Mouse (Mus musculus) urinary bladder, adult 2 months (tissue): ENCODE results near the gene Dtd2. TPM values are rescaled to one million over a fixed set of nuclear protein-coding genes. Genes with fewer than 3 reads are reported as not detected.

Experiments
- DNase-seq: peaks from one replicate; pipeline ENCODE4 v3.0.0; 2022; ENCODE audit warnings: low spot score
- polyA plus RNA-seq: library from polyadenylated mRNA; depleted of rRNA; stranded (reverse); fragments of >200 nt; gene quantifications from 2 replicates; pipeline ENCODE4 v1.2.3, GENCODE M21; 2012; rRNA removed

Dtd2 gene
- polyA plus RNA-seq, 1 experiment, result 16.8 TPM

DNA sequence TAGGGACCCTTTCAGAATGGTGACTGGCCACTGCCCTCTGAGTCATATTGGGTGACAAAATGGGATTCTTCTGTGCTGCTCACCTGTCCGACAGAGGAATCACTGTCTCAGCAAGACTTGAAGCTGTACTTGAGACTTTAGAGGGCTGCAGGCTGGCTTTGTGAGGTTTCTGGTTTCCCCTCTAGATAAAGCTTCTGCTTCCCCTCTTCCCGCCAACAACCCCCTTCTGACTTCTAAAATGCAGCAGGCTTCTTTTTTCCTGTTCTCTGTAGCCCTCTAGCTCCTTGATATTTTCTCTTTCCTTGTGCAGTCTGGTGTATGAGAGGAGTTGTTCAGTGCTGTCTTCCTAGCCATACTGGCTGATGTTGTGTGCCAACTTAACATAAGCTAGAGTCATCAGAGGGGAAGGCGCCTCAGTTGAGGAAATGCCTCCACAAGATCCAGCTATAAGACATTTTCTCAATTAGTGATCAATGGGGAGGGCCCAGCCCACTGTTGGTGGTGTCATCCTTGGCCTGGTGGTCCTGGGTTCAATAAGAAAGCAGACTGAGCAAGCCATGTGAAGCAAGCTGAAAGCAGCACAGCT is 21.0 kb downstream of the Dtd2 start:
- no peak for DNase-seq

DNA sequence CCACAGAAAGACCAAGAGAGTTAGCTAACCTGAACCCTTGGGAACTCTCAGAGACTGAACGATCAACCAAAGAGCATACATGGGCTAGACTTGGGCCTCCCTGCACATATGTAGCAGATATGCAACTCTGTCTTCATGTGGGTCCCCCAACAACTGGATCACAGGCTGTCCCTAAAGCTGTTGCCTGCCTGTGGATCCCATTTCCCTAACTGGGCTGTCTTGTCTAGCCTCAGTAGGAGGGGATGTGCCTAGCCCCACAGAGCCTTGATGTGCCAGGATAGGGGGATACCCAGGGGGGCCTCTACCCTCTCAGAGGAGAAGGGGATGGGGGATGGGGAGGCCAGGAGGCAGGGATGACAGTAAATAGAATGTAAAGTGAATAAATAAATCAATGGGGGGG is 22.7 kb downstream of the Dtd2 start:
- no peak for DNase-seq

DNA sequence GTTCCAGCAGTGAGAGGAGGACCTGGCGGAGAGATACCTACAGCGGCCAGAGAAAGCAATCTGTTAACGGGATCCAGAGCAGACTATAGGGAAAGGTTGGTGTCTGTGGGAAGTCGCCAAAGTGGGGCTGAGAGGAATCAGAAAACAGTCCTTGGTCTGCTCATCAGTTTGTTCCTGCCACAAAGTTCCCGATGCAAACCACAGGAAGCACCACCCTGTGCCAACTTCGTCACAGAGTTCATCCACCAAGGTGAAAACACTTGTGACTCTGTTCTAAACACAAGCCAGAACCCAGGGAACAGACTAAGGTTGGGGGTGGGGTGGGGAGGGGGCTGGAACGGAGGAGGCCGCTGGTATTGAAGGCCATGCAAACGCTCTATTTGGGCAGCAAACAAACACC is 29.8 kb downstream of the Dtd2 start:
- DNase-seq, result no peak

DNA sequence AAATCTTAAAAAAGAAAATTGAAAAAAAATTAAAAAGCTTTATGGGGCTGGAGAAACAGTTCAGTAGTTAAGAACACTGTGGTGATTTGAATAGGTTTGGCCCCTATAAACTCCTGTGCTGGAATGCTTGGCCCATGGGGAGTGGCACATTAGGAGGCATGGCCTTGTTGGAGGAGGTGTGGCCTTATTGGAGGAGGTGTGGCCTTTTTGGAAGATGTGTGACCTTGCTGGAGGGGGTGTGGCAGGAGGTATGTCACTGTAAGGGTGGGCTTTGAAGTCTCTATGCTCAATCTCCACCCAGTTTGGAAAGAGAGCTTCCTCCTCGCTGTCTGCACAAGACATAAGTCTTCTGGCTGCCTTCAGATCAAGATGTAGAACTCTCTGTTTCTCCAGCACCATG is 31.9 kb downstream of the Dtd2 start:
- DNase-seq, result no peak

DNA sequence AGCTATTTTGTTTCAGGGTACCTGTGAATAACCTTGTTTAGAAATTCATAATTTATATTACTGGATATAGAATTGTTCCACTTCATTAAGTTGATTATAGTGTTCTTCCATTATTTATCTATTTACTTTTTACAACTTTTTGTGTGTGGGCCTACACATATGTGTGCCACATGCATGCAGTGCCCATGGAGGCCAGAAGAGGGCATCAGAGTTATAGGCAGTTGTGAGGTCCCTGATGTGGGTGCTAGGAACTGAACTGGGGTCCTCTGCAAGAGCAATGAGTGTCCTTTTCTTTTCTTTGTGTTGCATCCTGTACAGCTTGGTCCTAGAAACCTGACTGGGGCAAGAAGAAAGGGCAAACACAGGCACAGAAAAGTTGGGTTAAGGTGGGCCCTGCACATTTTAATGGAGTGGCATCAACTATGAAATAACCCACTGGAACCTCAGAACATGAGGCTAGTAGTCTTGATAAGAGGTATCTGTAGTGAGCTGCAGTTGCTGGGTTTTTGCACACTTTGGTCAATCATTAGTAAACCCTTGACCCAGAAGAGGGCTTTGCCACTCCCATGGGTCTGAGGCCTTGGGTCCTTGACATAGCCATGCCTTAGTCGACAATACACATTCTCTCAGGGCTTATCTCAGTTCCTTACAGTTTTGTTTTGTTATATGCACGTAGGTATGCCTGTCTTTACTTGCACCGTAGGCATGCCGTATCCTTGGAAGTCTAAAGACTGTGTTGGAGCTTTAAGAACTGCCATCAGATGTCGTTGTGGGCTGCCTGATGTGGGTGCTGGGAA is 33.8 kb downstream of the Dtd2 start:
- no peak for DNase-seq

DNA sequence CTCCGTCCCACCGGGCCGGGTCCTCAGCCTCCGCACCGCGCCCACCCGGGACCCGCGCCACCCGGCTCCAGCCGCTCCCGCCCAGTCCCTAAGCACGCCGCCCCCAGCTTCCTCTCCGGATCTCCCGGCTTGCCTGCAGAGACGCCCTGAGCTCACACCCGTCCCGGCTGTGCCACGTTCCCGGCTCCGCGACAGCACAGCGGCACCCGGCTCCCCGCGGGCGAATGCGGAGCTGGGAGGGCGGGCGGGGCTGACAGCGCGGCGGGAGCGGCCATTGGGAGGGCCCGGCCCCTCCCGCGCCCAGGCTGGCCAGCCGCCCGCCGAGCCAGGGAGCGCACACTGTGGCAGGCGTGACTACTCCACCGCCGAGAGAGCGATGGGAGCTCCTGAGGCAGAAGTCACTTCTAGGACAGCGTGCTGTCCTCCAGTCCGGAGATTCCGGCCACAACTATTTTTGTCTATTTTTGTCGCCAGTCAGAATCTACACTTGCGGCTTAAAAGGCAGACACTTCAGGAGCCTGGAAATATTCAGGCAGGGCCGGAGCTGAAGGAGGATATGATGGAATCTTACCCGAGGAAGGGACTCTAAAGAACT is 35.1 kb downstream of the Dtd2 start, which contains the start of gene Heatr5a:
TSS of gene Heatr5a (minus strand) at position 252 of the 595 bp plus-strand sequence.
- peak; percentile 84 for DNase-seq

DNA sequence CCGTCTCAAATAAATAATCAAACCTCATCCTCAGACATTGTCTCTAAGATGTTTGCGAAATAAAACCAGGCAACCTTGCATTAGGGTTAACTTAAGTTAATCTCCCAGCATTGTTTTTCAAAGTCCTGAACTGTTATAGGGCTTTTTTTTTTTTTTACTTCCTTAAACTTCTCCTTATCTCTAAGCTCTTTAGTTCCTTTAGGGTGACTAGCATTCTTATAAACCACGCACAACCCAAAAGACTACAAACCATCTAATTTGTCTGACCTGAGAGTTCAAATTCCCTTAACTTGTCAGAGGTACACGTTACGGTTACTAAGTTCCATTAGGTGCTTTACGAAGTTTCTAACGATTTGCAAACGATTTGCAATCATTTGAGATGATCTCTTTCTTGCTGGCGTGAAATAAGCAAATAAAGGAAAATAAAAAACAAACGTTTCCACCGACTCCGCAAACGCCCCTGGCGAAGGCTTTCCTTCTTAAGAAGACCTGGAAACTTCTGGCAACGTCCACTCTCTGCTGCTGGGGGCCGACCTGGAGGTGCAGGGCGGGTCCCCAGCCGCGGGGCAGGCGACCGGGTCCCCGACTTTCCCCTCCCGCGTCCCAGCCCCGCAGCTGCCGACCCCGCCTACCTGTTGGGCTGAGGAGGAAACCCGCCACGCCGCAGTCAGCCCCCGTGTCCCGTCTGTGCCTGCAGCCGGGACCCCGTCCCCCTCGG is 35.8 kb downstream of the Dtd2 start:
- DNase-seq, result no peak

DNA sequence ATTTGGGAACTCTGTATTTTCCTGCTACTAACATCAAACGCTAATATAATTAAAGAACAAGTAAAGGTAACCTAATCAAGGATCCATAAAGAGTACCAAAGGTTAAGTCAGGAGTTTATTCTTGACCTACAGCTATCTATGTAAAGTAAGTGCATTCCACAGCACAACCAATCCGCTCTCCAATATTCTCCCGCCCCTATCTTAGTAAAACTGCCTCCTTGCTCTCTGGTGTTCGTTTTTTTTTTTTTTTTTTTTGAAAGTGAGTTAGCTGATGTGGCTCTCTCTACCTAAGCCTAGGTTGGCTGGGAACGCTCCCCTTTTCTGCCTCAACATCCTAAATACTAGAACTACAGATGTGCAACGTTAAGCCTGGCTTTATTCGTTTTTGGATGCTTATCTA is 36.4 kb downstream of the Dtd2 start:
- DNase-seq, result no peak

DNA sequence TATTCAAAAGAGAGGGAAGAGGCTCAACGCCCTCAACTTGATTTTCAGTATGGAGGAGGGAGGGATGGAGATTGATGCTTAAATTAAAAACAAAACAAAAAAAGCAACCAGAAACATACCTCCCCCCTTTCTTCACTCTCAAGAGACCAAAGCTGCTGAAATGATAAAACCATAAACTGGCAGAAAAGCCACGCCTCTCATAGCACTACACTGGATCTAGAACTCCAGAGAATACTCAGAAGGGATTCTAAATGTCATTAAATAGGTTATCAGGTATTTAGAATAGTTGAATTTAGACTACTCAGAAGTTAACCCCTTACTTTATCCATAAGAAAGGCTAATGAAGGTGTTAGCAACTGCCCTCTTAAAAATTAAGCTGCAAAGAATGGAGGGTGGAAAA is 37.2 kb downstream of the Dtd2 start:
- no peak for DNase-seq

DNA sequence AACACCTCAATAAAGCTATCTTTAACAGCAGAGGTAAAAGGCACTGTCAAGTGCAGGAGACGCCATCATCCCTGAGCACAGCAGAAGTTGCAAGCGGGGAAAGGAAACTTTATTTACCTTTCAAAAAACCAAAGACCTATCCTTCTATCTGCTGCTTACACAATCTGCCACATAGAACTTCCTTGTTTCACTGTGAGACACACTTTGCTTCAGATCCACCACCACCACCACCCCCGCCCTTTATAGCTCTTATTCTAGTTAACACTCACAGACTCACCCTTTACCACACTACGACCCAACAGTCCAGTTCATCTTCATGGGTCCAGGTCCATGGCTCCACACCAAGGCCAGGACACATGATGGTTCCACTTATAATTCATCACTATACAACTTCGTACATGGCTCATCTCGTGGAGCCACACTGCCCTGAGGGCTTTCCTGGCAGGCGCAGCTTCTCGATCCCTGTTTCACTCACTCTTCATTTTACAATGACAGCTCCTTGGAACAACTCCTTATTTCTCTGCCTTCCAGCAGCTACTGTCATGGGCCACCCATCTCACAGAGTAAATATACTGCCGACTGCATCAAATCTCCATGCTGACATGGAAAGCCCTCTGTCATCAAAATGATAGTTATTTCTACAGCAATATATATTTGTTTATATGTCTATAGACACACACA is 38.2 kb downstream of the Dtd2 start:
- DNase-seq, result no peak

DNA sequence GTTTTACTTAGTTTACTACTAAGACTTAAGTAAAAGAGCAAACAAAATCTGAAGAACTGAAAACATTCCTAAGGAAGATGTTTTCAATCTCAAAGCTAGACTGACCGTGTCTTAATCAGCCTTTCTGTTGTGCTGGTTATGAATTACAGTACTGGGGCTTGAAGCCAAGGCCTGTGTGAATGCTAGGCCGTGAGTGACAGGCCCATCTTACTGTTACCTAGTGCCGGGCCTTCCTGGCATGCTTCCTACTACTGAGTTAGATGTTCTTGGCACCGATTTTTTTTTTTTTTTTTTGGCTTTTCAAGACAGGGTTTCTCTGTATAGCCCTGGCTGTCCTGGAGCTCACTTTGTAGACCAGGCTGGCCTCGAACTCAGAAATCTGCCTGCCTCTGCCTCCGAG is 48.7 kb downstream of the Dtd2 start:
- no peak for DNase-seq

DNA sequence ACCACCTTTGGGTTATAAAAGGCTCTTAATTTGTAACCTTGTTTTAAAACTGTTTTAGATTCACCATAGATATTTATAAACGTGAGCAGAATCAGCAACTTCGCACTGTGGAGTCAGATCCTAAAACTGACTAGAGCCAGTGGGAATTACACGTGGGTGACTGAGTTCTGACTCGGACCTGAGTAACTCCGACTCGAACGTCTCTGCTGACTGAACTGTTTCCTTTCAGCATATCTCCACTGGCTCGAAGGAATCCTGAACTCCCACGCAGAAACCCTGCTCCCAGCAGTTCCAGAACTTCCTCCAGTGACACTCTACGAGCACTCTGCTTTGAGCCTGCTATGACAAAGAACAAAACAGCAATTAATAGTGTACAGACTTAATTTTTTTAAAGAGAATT is 54.0 kb downstream of the Dtd2 start:
- DNase-seq, result no peak

DNA sequence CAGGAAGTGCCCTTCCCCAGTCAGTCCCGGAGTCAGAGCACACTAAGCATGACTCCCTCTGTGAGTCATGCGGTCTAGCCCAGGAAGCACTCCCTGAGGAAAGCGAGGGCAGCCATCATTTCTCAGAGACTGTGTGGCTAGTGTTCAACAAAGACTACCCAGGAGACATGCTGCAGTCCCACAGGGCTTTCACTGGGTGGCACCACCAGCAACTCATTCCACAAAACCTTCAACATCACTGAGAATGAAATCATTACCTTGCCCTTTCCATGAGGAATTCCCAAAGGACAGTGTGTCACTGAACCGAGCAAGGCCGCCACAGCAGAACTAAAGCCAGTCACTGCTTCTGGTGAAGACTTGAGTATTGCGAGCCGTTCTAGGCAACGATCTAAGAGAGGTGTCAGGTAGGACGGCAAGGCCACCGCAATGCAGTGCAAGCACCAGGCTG is 58.8 kb downstream of the Dtd2 start:
- no peak for DNase-seq

DNA sequence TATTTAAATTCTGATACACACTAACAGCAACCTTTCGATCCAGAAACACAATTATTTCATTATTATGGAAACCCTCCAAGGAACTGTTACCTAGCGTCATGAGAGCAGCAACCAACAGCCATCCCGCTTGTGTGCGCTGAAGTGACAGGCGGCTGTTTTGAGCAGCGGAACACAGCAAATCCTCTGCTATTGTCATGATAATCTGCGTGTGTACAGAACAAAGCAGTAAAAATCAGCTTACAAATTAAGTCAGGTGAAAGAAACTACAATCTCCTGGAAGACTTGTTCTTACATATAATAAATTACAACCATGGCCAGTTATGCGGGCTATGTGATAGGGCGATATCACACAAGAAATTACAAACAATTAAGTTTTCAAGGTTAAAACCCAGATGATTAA is 61.0 kb downstream of the Dtd2 start:
- no peak for DNase-seq

DNA sequence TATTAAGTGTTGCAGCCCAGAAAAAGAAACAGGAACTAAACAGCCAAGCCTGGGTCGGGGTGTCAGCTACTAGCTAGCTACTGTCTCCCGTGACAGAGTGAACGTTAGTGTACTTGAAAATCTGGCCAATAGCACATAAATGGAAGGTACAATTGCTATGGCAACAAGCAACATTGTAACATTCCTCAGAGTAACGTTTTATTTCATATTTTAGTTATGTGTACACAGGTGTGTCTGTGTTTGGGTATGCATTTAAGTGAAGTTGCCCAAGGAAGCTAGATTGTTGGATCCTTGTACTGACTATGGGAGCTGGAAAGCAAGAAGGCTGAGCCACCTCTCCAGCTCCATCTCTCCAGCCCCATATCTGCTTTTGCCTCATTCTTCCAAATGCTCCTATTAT is 66.5 kb downstream of the Dtd2 start:
- DNase-seq, result no peak

Other genes starting within 250 kb of the Dtd2 start
- gene Hectd1, start 177.0 kb downstream of the Dtd2 start, polyA plus RNA-seq, result 42.6 and 46.7 TPM in 2 replicates
- gene Heatr5a, start 35.2 kb downstream of the Dtd2 start, polyA plus RNA-seq, result 17.1 and 19.4 TPM in 2 replicates
- gene Gpr33, start 21.6 kb upstream of the Dtd2 start, polyA plus RNA-seq, result 0.10 and 0.30 TPM in 2 replicates
- 4.2 TPM in 2 replicates for gene Nubpl, start 91.2 kb upstream of the Dtd2 start, polyA plus RNA-seq